Mouse (Mus musculus) midbrain, postnatal 0 days (tissue): ENCODE measurements around the gene Dnph1. TPM values are rescaled to one million over a fixed set of nuclear protein-coding genes. Genes with fewer than 3 reads are reported as not detected.
A peak's percentile ranks its signal among the peaks of the same experiment; 100 is the strongest.

ENCODE experiments used
- ATAC-seq: fragments of 200-750 bp; cut with Nextera tagmentation; 2 replicates; pipeline ENCODE4 v1.8.0; 2017; ENCODE audit warnings: moderate number of reproducible peaks, mild to moderate bottlenecking, moderate TSS enrichment, moderate library complexity; ENCODE audit not compliant: low FRiP score
- DNase-seq: peaks from one replicate; pipeline ENCODE4 v3.0.0-alpha.2; 2015; ENCODE audit warnings: low spot score
- H3K27ac ChIP-seq: fragments of 300-500 bp; sonication (generic); 2 replicates; pipeline ENCODE4 v1.5.1; 2014; ENCODE audit warnings: low read depth, mild to moderate bottlenecking, low read length, mixed read lengths
- H3K27me3 ChIP-seq: fragments of 300-500 bp; sonication (generic); 2 replicates; pipeline ENCODE4 v1.6.1; 2014; ENCODE audit warnings: low read length, control low read depth, mixed read lengths; ENCODE audit not compliant: insufficient read depth
- H3K36me3 ChIP-seq: fragments of 300-500 bp; sonication (generic); 2 replicates; pipeline ENCODE4 v1.6.1; 2014; ENCODE audit warnings: low read length, control low read depth, mixed read lengths; ENCODE audit not compliant: insufficient read depth
- H3K4me1 ChIP-seq: fragments of 300-500 bp; sonication (generic); 2 replicates; pipeline ENCODE4 v1.6.1; 2014; ENCODE audit warnings: mild to moderate bottlenecking, control low read depth, antibody characterized with exemption, low read length, mixed read lengths; ENCODE audit not compliant: insufficient read depth
- H3K4me2 ChIP-seq: fragments of 300-500 bp; sonication (generic); 2 replicates; pipeline ENCODE4 v1.6.1; 2014; ENCODE audit warnings: low read depth, mild to moderate bottlenecking, low read length, mixed read lengths; ENCODE audit not compliant: poor library complexity, severe bottlenecking
- H3K4me3 ChIP-seq: fragments of 300-500 bp; sonication (generic); 2 replicates; pipeline ENCODE4 v1.5.1; 2014; ENCODE audit warnings: low read depth, mild to moderate bottlenecking, low read length, moderate library complexity
- H3K9ac ChIP-seq: fragments of 300-500 bp; sonication (generic); replicated peaks from 2 replicates; pipeline ENCODE4 v1.6.1; 2014; ENCODE audit warnings: mild to moderate bottlenecking, low read length, moderate library complexity, mixed read lengths; ENCODE audit not compliant: poor library complexity, severe bottlenecking
- H3K9me3 ChIP-seq: fragments of 300-500 bp; sonication (generic); 2 replicates; pipeline ENCODE4 v1.6.1; 2016; ENCODE audit warnings: low read length, control low read depth
- CTCF ChIP-seq: IDR thresholded peaks from 2 replicates; pipeline ENCODE4 v1.5.1; 2016; ENCODE audit warnings: antibody characterized with exemption, mild to moderate bottlenecking
- WGBS: fragments of 180-500 bp; shearing (Covaris S2); extraction: QIAGEN DNeasy Blood & Tissue Kit; methylation state at CpG from one replicate; pipeline ENCODE4 v1.1.7; 2014; 5-methylcytosine and 5-hydroxymethylcytosine counted together
- polyA plus RNA-seq: library from polyadenylated mRNA; unstranded; fragments of >200 nt; fragmentation: Nextera tagmentation; extraction: Ambion mirVana; gene quantifications from 2 replicates; pipeline ENCODE4 v1.2.1, GENCODE M21; 2015
- total RNA-seq: library from RNA; depleted of rRNA; stranded (reverse); fragments of >200 nt; gene quantifications from 2 replicates; pipeline ENCODE4 v1.2.3, GENCODE M21; 2014; rRNA removed

Gene Dnph1
- total RNA-seq: 4.0 and 4.1 TPM in 2 replicates
- 10.2 and 10.4 TPM in 2 replicates for polyA plus RNA-seq

- Histone ChIP-seq H3K27ac (no peak within 1 kb of the TSS), H3K4me1 (no peaks in the 10 kb centered on the region; the same call in 1 of the 2 replicates), H3K9ac (peak within 1 kb of the TSS; percentile 62), H3K4me3 (peak within 1 kb of the TSS; percentile 44), H3K4me2 (peak within 1 kb of the TSS; percentile 94), H3K27me3 (no peaks in the 10 kb centered on the region), H3K9me3 (no peaks in the 10 kb centered on the region), H3K36me3 (peaks cover 16% of the 10 kb centered on the region; the same call in 1 of the 2 replicates)
- peak; percentile 93 for DNase-seq
- WGBS: under 1% methylated on average over 44 of the region's 44 CpGs
- peak; percentile 91 for ATAC-seq
- TF ChIP-seq CTCF: no peak
These were observed at the start of gene Dnph1 for GRCm38 (mm10) chr17:46496623-46497434. Dnph1 (plus strand) TSS chr17:46496711.

- no peak for TF ChIP-seq CTCF
- Histone ChIP-seq H3K27ac (no peak overlapping the region), H3K4me2 (no peak overlapping the region), H3K27me3 (no peaks in the 10 kb centered on the region), H3K9me3 (no peaks in the 10 kb centered on the region), H3K4me3 (no peak overlapping the region), H3K4me1 (peaks cover 13% of the 10 kb centered on the region; the same call in 1 of the 2 replicates), H3K36me3 (peaks cover 4% of the 10 kb centered on the region; the same call in 1 of the 2 replicates), H3K9ac (no peak overlapping the region)
- 39% methylated on average over 5 of the region's 5 CpGs for WGBS
- ATAC-seq (no peak), DNase-seq (no peak)
These were observed 43.8 kb upstream of the Dnph1 start for GRCm38 (mm10) chr17:46452683-46453082.

- Histone ChIP-seq H3K27ac (no peak overlapping the region), H3K4me3 (no peak overlapping the region), H3K9ac (no peak overlapping the region), H3K4me1 (peaks cover 13% of the 10 kb centered on the region; the same call in 1 of the 2 replicates), H3K4me2 (peak overlapping the region; percentile 57), H3K27me3 (no peaks in the 10 kb centered on the region), H3K36me3 (peaks cover 4% of the 10 kb centered on the region; the same call in 1 of the 2 replicates), H3K9me3 (no peaks in the 10 kb centered on the region)
- DNase-seq (no peak), ATAC-seq (no peak)
- WGBS: 11% methylated on average over 13 of the region's 13 CpGs
- no peak for TF ChIP-seq CTCF
These were observed 43.1 kb upstream of the Dnph1 start for GRCm38 (mm10) chr17:46453302-46453948.

GRCm38 (mm10) chr17:46453970-46454411 is 42.5 kb upstream of the Dnph1 start:
- H3K4me1 ChIP-seq: peaks cover 13% of the 10 kb centered on the region; the same call in 1 of the 2 replicates
- peak; percentile 43 for TF ChIP-seq CTCF
- H3K4me3 ChIP-seq: peak overlapping the region; percentile 16; the same call in 1 of the 2 replicates
- peak overlapping the region; percentile 57 for H3K4me2 ChIP-seq
- H3K9ac ChIP-seq: peak overlapping the region; percentile 42; the same call in 1 of the 2 replicates
- H3K27ac ChIP-seq: no peak overlapping the region
- no peaks in the 10 kb centered on the region for H3K9me3 ChIP-seq
- 4% methylated on average over 26 of the region's 26 CpGs for WGBS
- ATAC-seq (0 out of 2 replicates have a peak, but pooled peaks have one; percentile 33), DNase-seq (no peak)
- H3K36me3 ChIP-seq: peaks cover 4% of the 10 kb centered on the region; the same call in 1 of the 2 replicates
- H3K27me3 ChIP-seq: no peaks in the 10 kb centered on the region

GRCm38 (mm10) chr17:46454539-46454938 is 42.0 kb upstream of the Dnph1 start:
- no peak overlapping the region for H3K27ac ChIP-seq
- no peak for DNase-seq
- WGBS: 2% methylated on average over 9 of the region's 9 CpGs
- H3K36me3 ChIP-seq: peaks cover 2% of the 10 kb centered on the region; the same call in 1 of the 2 replicates
- peak overlapping the region; percentile 57 for H3K4me2 ChIP-seq
- TF ChIP-seq CTCF: no peak
- ATAC-seq: no peak
- no peaks in the 10 kb centered on the region for H3K9me3 ChIP-seq
- peaks cover 13% of the 10 kb centered on the region; the same call in 1 of the 2 replicates for H3K4me1 ChIP-seq
- no peaks in the 10 kb centered on the region for H3K27me3 ChIP-seq
- 0 out of 2 replicates have a peak overlapping the region, but pooled peaks have one; percentile 29 for H3K9ac ChIP-seq
- H3K4me3 ChIP-seq: peak overlapping the region; percentile 25; the same call in 1 of the 2 replicates
